Mouse (Mus musculus): ENCODE measurements around the gene Irak4.

Irak4 gene

DNA sequence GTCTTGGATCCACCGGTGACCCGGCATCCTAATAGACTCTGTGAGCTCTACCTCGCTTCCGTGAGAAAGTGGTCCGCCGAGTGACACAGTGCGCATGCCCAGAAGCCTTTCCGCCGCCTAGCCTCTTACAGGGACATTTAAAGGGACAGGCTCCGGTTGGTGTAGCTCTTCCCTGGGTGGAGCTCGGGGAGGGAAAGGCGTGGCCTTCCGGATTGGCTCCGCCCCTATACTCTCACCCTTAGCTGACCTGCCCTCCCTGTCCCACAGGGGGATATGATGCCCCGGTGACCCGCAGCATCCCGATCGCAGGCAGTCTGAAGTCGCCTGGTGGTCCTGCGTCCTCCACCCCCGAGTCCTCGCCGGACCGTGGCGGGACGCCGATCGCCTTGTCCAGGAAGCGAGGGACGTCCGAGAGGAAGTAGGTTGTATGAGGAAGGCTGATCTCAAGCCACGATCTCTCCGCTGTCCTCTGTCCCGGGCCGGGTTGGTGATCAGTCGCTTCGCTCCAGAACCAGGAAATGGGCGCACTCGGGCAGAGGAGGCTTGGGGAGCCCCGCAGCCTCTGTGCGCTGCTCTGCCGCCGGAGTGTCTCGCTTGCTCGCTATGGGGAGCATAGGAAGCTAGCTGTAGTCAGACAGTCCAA, at the start of gene Irak4, which contains the start of gene Pus7l:
Gene Irak4, plus strand, starts transcription at position 235 of the 643 bp plus-strand sequence.
Gene Pus7l, minus strand, starts transcription at position 139 of the 643 bp plus-strand sequence.
- DNase-seq (ENCODE audit: low spot score in 2 of 2): peak; percentile 90 to 92

DNA sequence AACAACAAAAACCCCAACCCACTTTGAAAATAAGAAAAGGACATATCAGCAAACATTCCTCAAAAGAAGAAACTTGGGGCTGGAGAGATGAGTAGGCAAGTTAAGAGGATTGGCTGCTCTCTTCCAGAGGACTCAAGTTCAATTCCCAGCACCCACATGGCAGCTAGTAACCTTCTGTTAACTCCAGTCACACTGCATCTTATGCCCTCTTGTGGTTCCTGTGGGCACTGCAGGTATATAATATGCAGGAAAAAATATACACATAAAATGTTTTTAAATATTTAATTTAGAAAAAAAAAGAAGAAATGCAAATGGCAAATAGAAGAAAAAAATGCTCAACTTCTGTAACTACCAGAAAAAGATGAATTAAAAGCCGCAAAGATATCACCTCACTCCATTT, 49.0 kb upstream of the Irak4 start:
- no peak for DNase-seq (ENCODE audit: low spot score in 2 of 2)

DNA sequence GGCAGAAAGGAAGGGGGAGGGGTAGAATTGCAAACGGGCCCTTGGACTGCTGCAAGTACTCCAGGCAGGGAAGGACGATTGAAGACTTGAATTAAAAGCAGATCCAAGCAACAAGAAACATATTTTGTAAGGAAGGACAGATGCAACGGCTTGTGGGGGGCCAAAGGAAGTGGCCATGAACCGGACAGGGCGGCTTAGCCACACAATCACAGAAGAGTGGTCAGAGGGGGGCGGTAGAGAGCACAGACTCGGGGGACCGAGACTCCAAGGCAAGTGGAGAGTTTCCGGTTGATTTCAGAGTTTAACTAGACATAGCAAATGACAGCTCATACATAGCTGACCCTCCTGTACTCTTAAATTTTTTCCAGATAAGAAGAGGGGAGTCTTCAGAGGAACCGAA, 47.5 kb upstream of the Irak4 start:
- no peak for DNase-seq (ENCODE audit: low spot score in 2 of 2)

DNA sequence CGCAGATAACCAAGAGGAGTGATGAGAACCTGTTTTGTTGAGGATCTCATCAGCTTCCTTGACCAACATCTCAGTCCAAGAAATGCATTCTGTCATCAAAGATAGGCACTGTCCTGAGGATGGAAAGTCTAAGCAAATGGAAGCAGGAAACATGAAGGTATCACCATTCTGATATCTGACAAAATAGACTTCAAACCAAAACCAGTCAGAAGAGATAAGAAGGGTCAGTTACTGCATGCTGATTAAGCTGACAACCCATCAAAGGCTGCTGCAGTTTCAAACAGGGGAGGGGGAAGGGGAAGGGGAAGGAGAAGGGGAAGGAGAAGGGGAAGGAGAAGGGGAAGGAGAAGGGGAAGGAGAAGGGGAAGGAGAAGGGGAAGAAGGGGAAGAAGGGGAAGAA, 44.2 kb upstream of the Irak4 start:
- DNase-seq (ENCODE audit: low spot score in 2 of 2): no peak

DNA sequence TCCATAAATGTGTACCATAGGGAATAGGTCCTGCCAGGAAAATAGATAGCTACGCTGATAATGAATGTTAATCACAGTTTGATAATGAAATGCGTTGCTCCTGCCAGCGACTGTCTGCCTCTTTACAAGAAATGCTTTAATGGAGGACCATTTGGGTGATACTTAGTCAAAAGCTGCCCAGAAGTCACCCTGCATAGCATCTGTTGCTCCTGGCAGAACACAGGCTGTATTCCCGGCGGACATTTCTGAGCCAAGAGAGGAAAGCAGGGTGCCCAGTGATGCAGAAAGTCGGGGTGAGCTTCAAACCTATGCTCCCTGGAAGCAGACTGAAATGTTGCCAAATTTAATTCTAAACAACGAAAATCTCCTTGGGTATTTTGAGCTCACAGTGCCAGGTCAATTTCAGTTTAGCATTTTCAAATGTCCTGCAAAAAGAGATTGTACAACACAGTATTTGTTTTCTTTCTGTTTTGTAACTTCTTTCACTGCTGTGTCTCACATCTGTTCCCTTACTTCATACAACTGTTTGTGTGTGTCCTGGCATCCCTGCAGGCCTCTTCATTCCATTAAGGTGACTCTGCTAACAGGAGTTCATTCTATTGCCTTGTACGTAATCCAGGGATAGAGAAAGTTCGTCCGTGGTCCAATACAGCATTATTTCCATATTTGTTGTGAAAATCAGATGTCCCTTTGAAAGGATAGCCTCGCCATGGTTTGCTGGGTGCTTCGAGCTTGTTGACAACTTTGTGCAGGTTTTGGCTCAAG, 39.8 kb upstream of the Irak4 start:
- no peak for DNase-seq (ENCODE audit: low spot score in 2 of 2)

DNA sequence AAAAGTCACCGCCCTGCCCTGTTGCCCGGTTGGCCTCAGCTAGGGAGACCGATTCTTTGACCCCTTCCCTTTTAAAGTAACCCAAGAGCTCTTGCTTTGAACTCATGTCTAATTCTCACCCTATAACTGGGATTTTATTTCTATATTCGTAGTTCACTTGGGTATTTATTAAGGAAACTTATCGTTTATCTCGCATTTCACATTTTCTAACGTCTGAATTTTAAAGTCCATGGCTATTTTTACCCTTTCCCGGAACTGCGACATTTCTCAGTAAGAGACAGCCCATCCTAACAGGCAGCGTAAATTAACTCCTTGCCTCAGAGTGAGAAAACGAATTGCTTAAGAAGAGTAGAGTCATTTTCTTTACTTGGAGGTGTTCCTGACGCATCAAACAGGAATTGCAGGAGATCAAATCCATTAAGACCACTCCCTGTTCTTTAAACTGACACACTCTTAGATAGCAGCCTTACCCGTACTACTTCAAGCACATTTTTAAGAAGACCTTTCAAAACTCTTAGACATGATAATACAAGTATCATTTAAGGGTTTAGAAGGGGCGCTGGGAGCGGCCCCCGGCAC, 25.4 kb upstream of the Irak4 start:
- no peak for DNase-seq (ENCODE audit: low spot score in 2 of 2)

DNA sequence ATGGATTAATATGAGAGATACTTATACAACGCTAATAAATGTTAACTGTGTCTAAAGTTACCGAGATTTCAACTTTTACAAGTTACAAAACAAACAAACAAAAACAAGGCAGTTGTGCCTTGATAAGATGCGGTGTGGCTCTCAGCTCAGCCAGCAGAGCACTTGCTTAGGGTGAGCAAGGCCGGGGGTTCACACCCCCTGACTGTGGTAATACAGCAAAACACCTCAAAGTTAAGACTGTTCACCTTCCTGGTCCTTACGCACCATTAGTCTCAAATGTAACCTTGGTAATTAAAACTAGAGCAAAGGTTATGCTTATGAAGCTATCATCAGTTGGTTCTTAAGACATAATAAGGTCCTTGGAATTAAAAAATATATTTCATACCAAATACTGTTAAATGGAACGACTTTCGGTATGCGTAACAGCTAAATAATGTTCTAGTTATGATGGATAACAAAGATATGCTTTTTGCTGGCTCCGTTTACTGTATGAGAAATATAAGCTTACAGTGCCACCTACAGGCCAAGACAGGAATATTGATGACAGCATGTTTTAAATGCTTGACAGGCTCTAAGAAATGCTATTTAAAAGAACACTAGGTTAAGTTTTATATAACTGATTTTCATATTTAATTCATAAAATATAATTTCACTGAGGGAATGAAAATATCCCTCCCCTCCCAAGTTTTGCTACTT, 23.1 kb upstream of the Irak4 start:
- DNase-seq (ENCODE audit: low spot score in 2 of 2): peak in 1 of 2 experiments; percentile 62

DNA sequence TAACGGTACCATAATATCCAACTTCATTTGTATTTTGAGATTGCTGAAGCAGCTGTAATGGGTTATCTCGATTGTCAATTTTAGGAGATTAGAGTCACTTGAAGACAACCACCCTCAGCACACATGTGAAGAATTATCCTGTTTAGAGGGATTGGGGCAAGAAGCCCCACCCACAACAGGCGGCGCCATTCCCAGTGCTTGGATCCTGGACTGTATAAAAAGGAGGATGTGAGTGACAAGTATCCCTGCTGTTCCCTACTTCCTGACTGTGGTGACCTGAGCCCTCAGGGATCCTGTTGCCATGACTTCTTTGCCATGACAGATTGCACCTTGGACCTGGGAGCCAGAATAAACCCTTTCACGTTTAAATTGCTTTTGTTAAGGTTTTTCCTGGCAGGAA, 22.5 kb upstream of the Irak4 start:
- no peak for DNase-seq (ENCODE audit: low spot score in 2 of 2)

DNA sequence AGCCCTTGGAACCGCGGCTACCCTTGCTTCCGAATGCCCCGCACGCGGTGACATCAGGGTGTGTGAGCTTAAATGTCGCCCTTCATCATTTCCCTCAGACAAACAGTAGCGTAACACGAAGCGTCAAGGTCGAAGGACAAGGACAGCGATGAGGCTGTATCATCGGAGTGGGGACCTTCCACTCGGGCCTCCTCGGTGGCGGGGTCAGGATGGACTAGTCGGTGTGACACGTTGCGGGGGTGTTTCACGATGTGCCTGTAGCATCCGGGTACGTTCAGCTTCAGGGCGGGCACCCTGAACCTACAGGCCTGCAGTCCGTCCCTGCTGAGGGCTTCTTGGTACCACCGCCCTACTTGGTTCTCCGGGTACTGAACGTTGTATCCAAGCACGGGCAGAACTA, 20.2 kb upstream of the Irak4 start:
- DNase-seq (ENCODE audit: low spot score in 2 of 2): no peak

DNA sequence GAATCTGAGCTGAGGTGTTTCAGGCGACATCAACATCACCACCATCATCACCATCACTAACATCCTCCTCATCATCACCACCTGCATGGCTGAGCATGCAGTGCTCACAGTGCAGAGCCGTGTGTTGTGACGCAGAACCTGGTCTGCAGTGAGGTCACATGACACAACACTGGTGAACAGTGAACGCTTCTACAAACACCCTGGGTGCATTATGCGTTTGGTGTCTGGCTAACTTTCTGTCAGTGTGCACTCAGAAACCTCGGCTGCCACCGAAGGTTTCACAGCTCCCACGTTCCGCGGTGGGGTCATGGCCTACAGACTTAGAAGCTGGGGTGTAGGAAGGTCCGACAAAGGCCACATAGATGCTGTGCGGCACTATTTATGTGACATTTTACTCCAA, 18.5 kb upstream of the Irak4 start:
- DNase-seq (ENCODE audit: low spot score in 2 of 2): no peak

DNA sequence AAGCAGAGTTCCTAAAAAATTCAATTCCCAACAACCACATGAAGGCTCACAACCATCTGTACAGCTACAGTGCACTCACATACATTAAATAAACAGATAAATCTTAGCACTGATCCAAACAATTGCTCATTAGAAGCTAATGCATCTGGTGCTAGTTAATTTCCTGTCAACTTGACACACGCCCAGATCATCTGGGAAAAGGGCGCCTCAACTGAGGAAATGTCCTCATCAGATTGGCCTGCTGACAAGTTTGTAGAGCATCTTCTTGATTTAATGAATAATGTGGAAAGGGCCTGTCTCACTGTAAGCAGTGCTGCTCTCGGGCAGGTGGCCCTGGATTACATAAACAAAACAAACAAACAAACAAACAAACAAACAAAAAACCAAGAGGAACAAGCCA, 12.9 kb upstream of the Irak4 start:
- DNase-seq (ENCODE audit: low spot score in 2 of 2): no peak

DNA sequence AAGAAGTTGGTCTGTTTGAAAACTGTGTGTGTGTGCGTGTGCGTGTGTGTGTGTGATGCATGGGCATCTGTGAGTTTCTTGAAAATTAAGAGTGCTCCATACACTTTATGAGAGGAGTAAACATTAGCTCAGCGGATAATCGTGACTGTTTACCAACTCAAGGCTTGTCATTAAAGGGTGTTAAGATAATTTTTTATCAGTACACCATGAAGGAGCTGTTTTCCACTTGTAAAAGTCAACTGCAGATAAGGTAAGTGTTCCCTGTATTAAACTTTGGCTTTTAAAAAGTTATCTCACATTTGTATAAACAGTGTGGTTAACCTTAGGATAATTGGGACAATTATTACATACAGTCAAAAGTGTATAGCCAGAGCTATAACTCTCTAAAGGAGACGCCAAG, 11.1 kb upstream of the Irak4 start:
- no peak for DNase-seq (ENCODE audit: low spot score in 2 of 2)

DNA sequence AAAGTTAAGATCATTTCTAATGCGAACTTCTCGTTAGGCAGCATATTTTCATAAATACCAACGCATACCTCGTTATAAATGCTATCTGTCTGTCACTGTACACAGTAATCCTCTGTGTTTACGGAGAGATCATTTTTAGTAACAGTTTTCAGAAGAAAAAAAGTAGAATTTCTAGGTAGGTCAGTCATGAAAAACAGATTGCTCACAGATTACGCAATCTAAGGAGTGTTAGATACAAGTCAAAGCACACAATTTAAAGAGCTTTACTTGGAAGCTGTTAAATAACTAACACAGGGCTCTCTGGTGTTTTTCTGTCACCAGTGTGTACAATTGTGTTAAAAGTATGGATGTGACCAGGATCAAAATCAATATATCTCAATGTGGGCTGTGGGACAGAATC, 10.5 kb upstream of the Irak4 start:
- no peak for DNase-seq (ENCODE audit: low spot score in 2 of 2)

DNA sequence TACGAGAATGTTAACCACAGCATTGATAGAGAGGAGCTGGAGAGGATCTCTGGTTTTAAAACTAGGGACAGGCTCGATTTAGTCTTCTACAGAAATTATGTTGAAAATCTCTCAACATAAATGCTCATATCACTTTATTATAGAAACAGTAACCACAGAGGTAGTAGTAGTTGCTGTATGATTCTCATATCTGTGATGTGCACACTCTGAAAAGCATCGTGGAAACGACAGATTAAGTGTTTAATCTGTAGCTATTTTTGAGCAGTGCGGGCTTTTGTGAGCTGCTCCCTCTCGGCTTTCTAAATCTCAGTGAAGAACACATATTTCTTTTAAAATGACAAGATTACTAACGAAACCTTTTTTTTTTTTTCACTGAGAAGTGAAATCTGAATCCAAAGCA, 7.9 kb upstream of the Irak4 start:
- DNase-seq (ENCODE audit: low spot score in 2 of 2): no peak

DNA sequence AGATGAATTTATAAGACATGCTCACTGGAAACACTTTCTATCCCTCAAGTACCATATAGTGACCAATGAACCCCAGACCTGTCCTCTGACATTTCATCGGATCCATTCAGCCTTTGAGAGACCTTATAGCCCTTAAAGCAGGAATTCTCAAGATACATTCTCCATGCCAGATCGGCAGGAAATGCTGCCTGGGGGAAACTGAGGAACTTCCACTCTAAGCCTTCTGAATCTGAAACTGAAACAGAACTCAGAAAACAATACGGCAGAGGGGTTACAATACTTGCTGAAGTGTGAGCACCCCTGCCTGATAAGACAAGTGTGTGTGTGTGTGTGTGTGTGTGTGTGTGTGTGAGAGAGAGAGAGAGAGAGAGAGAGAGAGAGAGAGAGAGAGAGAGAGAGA, 4.1 kb upstream of the Irak4 start:
- DNase-seq (ENCODE audit: low spot score in 2 of 2): no peak

DNA sequence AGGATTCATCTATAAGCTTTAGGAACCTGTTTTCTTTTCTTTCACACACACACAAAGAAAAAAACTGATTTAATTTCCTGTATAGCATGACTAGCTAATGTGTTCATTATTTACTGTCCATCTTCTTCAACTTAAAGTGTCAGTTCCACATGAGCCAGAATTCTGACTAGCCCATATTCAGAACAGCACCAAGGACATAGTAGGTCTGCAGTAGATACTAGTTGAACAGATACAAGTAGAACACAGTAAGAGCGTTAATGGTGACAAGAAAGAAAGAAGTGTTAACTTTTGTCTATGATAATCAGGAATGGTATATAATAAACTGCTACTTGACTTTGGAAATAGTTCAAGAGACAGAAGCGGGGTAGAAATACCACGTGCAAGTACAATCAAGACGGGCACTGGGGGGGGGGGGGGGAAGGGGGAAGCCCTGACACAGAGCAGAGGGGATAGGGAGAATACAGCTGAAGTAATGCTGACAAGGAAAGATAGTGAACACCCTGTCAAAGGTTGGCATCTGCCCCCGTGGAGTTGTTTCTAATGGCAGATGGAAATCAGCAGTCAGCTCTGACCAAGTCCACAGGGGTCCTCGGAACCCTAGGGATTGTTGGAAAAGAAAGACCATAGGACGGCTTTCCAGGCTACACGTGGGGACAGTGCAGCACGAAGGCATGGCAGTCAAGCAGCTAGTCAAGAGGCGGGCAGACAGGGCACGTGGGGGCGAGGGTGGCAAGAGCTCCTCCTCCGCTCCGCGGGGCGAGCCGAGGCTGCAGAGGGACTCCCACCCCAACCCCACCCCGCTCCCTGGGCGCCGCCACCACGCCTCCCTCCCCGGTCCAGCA, 655 bp upstream of the Irak4 start:
- DNase-seq (ENCODE audit: low spot score in 2 of 2): no peak

DNA sequence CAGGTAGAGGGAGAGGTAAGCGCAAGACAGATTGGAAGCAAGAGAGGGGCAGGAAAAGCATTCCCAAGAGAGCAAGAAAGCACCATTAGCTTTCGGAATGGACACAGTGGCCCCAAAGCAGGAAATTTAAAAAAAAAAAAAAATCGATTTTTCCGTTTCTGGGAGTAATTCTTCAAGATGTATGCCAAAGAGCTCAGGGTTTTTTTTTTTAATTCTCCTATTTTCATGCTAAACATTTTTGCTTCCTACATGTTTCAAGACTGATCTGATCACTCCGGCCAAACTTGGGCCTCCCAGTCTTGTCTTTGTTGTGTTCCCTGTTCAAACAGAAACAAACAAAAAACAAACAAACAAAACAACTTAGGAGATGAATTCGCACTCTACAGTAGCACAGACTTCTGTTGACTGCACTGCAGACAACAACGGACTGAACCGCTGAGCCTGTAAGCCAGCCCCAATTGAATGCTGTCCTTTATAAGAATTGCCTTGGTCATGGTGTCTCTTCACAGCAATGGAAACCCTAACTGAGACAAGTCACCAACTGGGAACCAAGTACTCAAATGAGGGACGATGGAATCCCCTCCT, 701 bp downstream of the Irak4 start:
- no peak for DNase-seq (ENCODE audit: low spot score in 2 of 2)

DNA sequence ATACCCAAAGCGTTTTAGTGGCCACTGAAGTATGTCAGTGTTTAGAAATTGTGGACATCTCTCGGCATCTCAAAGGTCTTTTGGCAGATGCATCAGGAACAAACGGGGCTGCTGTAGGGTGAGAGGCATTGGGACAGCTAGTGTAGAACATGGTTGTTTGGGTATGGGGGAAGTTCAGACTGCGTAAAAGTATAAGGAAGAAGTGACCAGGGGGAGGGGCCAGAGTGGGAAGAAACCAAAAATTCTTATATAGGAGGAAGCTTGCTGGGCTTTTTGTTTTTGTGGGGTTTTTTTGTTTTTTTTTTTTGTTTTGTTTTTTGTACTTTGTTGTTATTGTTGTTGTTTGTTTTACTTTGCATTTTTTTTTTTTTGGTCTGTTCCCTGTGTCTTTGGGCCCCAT, 1.4 kb downstream of the Irak4 start:
- DNase-seq (ENCODE audit: low spot score in 2 of 2): no peak

DNA sequence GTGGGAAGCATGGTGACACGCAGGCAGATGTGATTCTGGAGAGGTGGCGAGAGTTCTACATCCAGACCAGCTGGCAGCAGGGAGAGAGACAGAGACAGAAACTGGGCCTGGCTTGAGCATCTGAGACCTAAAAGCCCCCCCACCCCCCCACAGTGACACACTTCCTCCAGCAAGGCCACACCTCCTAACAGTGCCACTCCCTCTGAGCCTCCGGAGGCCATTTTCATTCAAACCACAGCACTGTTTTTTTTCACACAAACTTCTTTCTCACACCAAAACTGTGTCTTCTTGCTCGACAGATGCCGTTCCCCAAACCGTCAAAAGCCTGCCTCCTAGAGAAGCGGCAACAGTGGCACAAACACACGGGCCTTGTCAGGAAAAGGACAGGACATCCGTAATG, 10.1 kb downstream of the Irak4 start:
- no peak for DNase-seq (ENCODE audit: low spot score in 2 of 2)

DNA sequence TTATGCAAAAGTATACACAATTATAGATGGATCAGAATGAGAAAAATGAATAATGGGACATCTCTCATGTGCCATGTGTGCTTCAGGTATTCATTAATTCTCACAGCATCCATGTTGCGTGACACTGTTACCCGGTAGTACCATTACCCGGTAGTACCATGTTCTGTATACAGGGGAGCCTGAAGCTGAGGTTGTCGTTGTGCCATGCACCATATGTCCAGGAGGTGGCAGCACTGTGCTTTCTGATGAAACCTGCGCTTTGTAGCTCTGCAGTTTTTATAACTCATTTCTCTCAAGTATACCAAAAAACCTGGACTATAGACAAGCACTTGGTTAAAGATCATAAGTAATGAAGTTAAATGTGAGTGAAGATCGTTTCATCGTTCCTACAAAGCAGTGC, 14.0 kb downstream of the Irak4 start:
- DNase-seq (ENCODE audit: low spot score in 2 of 2): peak; percentile 90 to 93
